Mouse (Mus musculus): Measurements from ENCODE around the gene Mamstr. TPM values are rescaled to one million over a fixed set of nuclear protein-coding genes. Genes with fewer than 3 reads are reported as not detected.

Mamstr gene
- polyA plus RNA-seq, 1 experiment from 2014 or later, result 3.5 TPM

DNA sequence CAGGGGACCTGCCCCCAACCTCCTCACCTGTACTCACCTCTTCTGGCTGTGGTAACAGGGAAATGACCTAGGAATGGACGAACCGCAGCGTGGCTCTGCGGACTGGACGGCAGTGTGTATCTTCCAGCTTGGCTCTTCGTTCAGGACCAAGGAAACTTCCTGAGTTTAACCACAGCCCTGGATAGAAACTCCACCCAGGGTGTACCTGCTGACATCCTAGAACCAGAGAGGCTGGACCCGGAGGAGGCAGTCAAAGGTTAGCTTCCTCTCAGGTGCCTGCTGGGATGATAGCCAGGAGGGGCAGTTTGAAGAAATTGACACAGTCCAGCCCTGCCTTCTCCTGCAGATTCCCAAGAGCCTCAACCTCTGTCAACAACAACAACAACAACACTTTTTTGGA lies 26.4 kb downstream of the Mamstr start, which contains the start of gene Fut2:
TSS of gene Fut2 (minus strand) at position 234 of the 400 bp plus-strand sequence.
- Histone ChIP-seq H3K27ac (no peak within 1 kb of the TSS), H3K9me3 (no peaks in the 10 kb centered on the region), H3K9ac (no peak within 1 kb of the TSS), H3K4me1 (0 out of 2 replicates have a peak, but pooled peaks cover 3% of the 10 kb centered on the region), H3K36me3 (no peaks in the 10 kb centered on the region), H3K4me2 (replicated peaks) (no peak within 1 kb of the TSS), H3K27me3 (replicated peaks) (no peaks in the 10 kb centered on the region), H3K4me3 (no peak within 1 kb of the TSS)
- ATAC-seq (ENCODE audit: low FRiP score, low read depth), result no peak
- WGBS, result 86% methylated on average over 7 of the region's 7 CpGs

DNA sequence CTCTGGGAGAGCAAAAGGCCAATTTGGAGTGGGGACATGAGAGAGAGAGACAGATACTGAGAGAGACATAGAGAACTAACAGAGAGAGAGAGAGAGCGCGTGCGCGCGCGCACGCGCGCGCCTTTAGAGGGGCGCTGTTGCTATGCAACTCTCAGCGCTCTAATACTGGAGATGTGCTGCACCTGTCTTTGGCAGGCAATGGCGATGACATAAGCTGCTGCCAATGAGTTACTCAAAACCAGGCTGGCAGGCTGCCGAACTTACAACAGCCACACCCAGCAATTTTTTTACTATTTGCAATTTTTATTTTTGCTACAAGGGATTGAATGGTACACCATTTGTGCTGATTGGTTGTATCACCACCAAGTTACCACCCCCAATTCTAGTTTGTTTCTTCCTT lies 28.0 kb downstream of the Mamstr start:
- Histone ChIP-seq H3K4me2 (replicated peaks) (no peak overlapping the region), H3K9ac (no peak overlapping the region), H3K27me3 (replicated peaks) (no peaks in the 10 kb centered on the region), H3K27ac (no peak overlapping the region), H3K9me3 (no peaks in the 10 kb centered on the region), H3K4me3 (no peak overlapping the region), H3K4me1 (0 out of 2 replicates have a peak, but pooled peaks cover 3% of the 10 kb centered on the region), H3K36me3 (no peaks in the 10 kb centered on the region)
- WGBS, result 76% methylated on average over 14 of the region's 14 CpGs
- no peak for ATAC-seq (ENCODE audit: low FRiP score, low read depth)

- Histone ChIP-seq H3K27me3 (replicated peaks) (no peaks in the 10 kb centered on the region; the same call in 1 of the 2 replicates), H3K36me3 (no peaks in the 10 kb centered on the region), H3K9me3 (no peaks in the 10 kb centered on the region), H3K27ac (no peak overlapping the region), H3K4me1 (0 out of 2 replicates have a peak, but pooled peaks cover 3% of the 10 kb centered on the region), H3K9ac (no peak overlapping the region), H3K4me3 (no peak overlapping the region), H3K4me2 (replicated peaks) (no peak overlapping the region)
- no peak for ATAC-seq (ENCODE audit: low FRiP score, low read depth)
- WGBS, result 95% methylated on average over 9 of the region's 9 CpGs
Measured at GRCm38 (mm10) chr7:45668921-45669320, 29.1 kb downstream of the Mamstr start.

- H3K9ac ChIP-seq, result no peak overlapping the region
- H3K4me2 ChIP-seq (replicated peaks), result no peak overlapping the region
- no peaks in the 10 kb centered on the region for H3K9me3 ChIP-seq
- no peak for ATAC-seq (ENCODE audit: low FRiP score, low read depth)
- peaks cover 6% of the 10 kb centered on the region; the same call in 1 of the 2 replicates for H3K4me1 ChIP-seq
- 70% methylated on average over 7 of the region's 7 CpGs for WGBS
- no peak overlapping the region for H3K27ac ChIP-seq
- H3K4me3 ChIP-seq, result no peak overlapping the region
- no peaks in the 10 kb centered on the region; the same call in 1 of the 2 replicates for H3K27me3 ChIP-seq (replicated peaks)
- no peaks in the 10 kb centered on the region for H3K36me3 ChIP-seq
Measured at GRCm38 (mm10) chr7:45677627-45678295, 38.0 kb downstream of the Mamstr start.

- Histone ChIP-seq H3K4me1 (peaks cover 6% of the 10 kb centered on the region; the same call in 1 of the 2 replicates), H3K4me3 (no peak overlapping the region), H3K4me2 (replicated peaks) (no peak overlapping the region), H3K27ac (no peak overlapping the region), H3K27me3 (replicated peaks) (no peaks in the 10 kb centered on the region; the same call in 1 of the 2 replicates), H3K36me3 (no peaks in the 10 kb centered on the region), H3K9me3 (no peaks in the 10 kb centered on the region), H3K9ac (no peak overlapping the region)
- no peak for ATAC-seq (ENCODE audit: low FRiP score, low read depth)
- 89% methylated on average over 14 of the region's 14 CpGs for WGBS
Measured at GRCm38 (mm10) chr7:45678513-45678912, 38.7 kb downstream of the Mamstr start.

GRCm38 (mm10) chr7:45679966-45680621 lies 40.3 kb downstream of the Mamstr start:
- no peaks in the 10 kb centered on the region for H3K36me3 ChIP-seq
- no peaks in the 10 kb centered on the region for H3K27me3 ChIP-seq (replicated peaks)
- H3K9ac ChIP-seq, result no peak overlapping the region
- ATAC-seq (ENCODE audit: low FRiP score, low read depth), result no peak
- WGBS, result 76% methylated on average over 14 of the region's 14 CpGs
- no peaks in the 10 kb centered on the region for H3K9me3 ChIP-seq
- H3K4me3 ChIP-seq, result no peak overlapping the region
- H3K4me2 ChIP-seq (replicated peaks), result no peak overlapping the region
- H3K4me1 ChIP-seq, result peaks cover 6% of the 10 kb centered on the region; the same call in 1 of the 2 replicates
- no peak overlapping the region for H3K27ac ChIP-seq

- no peak for ATAC-seq (ENCODE audit: low FRiP score, low read depth)
- H3K4me1 ChIP-seq, result peaks cover 11% of the 10 kb centered on the region
- 89% methylated on average over 8 of the region's 8 CpGs for WGBS
- H3K27ac ChIP-seq, result no peak overlapping the region
- H3K36me3 ChIP-seq, result no peaks in the 10 kb centered on the region
- no peak overlapping the region for H3K4me3 ChIP-seq
- no peaks in the 10 kb centered on the region for H3K9me3 ChIP-seq
- H3K4me2 ChIP-seq (replicated peaks), result no peak overlapping the region
- H3K27me3 ChIP-seq (replicated peaks), result no peaks in the 10 kb centered on the region
- no peak overlapping the region for H3K9ac ChIP-seq
Measured at GRCm38 (mm10) chr7:45681046-45681736, 41.4 kb downstream of the Mamstr start.

DNA sequence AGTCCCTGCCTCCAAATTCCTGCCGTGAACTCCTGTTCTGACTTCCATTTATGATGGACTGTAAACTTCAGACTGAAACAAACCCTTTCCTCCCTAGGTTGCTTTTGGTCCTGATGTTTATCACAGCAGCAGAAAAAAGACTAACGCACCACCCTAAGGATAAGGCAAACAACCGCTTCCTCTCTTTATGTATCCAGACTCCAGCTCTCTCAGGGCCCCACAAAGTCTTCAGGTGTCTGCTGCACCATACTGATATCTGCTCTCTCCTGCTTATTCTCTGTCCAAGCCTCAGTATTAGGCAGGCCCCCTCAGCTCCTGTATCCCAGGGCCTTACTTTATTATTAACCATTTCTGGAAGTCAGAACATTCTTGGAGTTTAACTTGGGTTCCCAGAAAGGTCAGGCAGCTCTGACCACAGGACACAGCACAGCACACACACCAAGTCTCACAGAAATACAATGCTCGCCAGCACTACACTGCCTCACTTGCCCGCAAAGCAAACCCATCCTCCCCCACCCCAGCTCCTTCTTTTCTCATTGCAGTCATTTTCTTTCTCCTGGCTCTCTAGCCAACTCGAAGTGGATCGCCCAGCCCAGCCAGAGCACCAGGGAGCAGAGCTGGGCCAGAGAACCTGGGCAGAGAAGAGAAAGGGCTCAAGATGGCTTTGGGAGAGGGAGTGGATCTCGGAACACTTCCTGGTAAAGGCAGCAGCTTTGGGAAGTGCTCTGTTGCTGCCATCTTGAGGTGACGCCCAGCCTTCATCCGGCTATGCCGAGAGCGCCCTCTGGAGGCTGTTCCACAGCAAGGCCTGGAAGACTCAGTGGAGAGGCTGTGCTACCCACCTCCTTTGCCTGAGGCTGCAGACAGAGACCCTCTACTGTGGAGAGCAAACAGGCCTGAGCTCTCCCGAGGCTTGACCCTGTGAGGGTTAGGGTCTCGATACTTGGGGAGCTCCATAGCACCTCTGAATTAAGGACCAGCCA lies 42.7 kb downstream of the Mamstr start:
- Histone ChIP-seq H3K9me3 (no peaks in the 10 kb centered on the region), H3K36me3 (no peaks in the 10 kb centered on the region), H3K4me1 (peaks cover 19% of the 10 kb centered on the region), H3K4me3 (no peak overlapping the region), H3K9ac (peak overlapping the region; percentile 33; the same call in 1 of the 2 replicates), H3K27ac (no peak overlapping the region), H3K4me2 (replicated peaks) (peak overlapping the region; percentile 47), H3K27me3 (replicated peaks) (no peaks in the 10 kb centered on the region)
- ATAC-seq (ENCODE audit: low FRiP score, low read depth), result peak; percentile 78
- 31% methylated on average over 14 of the region's 14 CpGs for WGBS

- no peak for ATAC-seq (ENCODE audit: low FRiP score, low read depth)
- Histone ChIP-seq H3K27me3 (replicated peaks) (no peaks in the 10 kb centered on the region), H3K4me1 (peaks cover 19% of the 10 kb centered on the region), H3K4me3 (no peak within 1 kb of the TSS), H3K9me3 (no peaks in the 10 kb centered on the region), H3K9ac (0 out of 2 replicates have a peak within 1 kb of the TSS, but pooled peaks have one; percentile 7), H3K4me2 (replicated peaks) (peak within 1 kb of the TSS; percentile 47; the same call in 1 of the 2 replicates), H3K27ac (no peak within 1 kb of the TSS), H3K36me3 (no peaks in the 10 kb centered on the region)
- WGBS, result 79% methylated on average over 7 of the region's 7 CpGs
Measured at GRCm38 (mm10) chr7:45683396-45684050, 43.7 kb downstream of the Mamstr start, which contains the start of gene Ntn5. Gene Ntn5 (plus strand): TSS chr7:45684022.

- 56% methylated on average over 10 of the region's 10 CpGs for WGBS
- Histone ChIP-seq H3K9me3 (no peaks in the 10 kb centered on the region), H3K4me1 (peaks cover 19% of the 10 kb centered on the region), H3K36me3 (no peaks in the 10 kb centered on the region), H3K4me2 (replicated peaks) (0 out of 2 replicates have a peak overlapping the region, but pooled peaks have one; percentile 10), H3K4me3 (no peak overlapping the region), H3K27me3 (replicated peaks) (no peaks in the 10 kb centered on the region), H3K9ac (no peak overlapping the region), H3K27ac (no peak overlapping the region)
- no peak for ATAC-seq (ENCODE audit: low FRiP score, low read depth)
Measured at GRCm38 (mm10) chr7:45685811-45686210, 46.0 kb downstream of the Mamstr start.

- H3K27ac ChIP-seq, result no peak overlapping the region
- WGBS, result 69% methylated on average over 3 of the region's 3 CpGs
- H3K9me3 ChIP-seq, result no peaks in the 10 kb centered on the region
- H3K4me2 ChIP-seq (replicated peaks), result no peak overlapping the region
- no peak for ATAC-seq (ENCODE audit: low FRiP score, low read depth)
- no peak overlapping the region for H3K9ac ChIP-seq
- no peak overlapping the region for H3K4me3 ChIP-seq
- H3K4me1 ChIP-seq, result peaks cover 19% of the 10 kb centered on the region
- H3K27me3 ChIP-seq (replicated peaks), result no peaks in the 10 kb centered on the region
- no peaks in the 10 kb centered on the region for H3K36me3 ChIP-seq
Measured at GRCm38 (mm10) chr7:45686841-45687240, 47.1 kb downstream of the Mamstr start.
